Mouse (Mus musculus) ES-Bruce4 (cell line): ENCODE measurements around the gene Fbxl8.

ENCODE experiments used
- CTCF ChIP-seq: IDR thresholded peaks from one replicate; pipeline ENCODE4 v1.8.1; 2011; ENCODE audit warnings: low read depth, low read length
- EP300 ChIP-seq: IDR thresholded peaks from 2 replicates; pipeline ENCODE4 v1.6.1; 2011; ENCODE audit warnings: low read depth, low read length; ENCODE audit not compliant: insufficient read depth
- POLR2A ChIP-seq: IDR thresholded peaks from one replicate; pipeline ENCODE4 v1.8.1; 2011; ENCODE audit warnings: low read length; ENCODE audit not compliant: insufficient read depth

GRCm38 (mm10) chr8:105251954-105252353 is 12.5 kb upstream of the Fbxl8 start:
- no peak for TF ChIP-seq CTCF
- TF ChIP-seq POLR2A, result no peak
- TF ChIP-seq EP300, result no peak
